ENCODE assay signal across 14 mouse cellular contexts in the genomic region with DNA sequence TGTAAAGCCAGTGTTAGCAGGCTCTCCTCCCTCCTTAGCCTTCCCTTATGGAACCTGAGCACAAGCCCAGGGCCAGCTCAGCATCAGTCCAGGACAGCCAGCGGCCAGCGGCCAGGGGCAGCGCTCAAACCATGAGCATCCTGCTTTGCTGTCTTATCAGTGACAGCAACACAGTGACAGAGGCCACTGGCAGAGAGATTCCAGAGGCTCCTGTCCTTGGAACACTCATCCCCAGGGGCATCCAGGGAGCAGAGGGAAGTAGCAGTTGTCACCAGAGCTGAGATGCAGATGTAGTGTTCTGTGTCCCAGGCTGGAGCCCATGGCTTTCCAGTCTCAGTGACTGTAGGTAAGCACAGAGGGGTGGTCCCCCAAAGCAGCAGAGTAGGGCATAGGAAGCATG. TPM values are rescaled to one million over a fixed set of nuclear protein-coding genes. Genes with fewer than 3 reads are reported as not detected.
DNase-seq lines count a peak whose midpoint lies in the region; ATAC-seq lines count a peak whose summit lies in the region.
"Had no signal": no experiment of that assay in that cellular context is flagged by ENCODE, and none has a peak within 500 bp of the region (broad histone marks: within the 10 kb centered on the region; RNA-seq: fewer than 3 reads in every experiment).

No protein-coding gene starts in this region.

- DNase-seq in hindbrain, embryonic 10.5 days (ENCODE audit: low spot score): no peak
- DNase-seq in adrenal gland, adult 2 months: peak; percentile 63
- DNase-seq in adrenal gland, postnatal 36 days: peak; percentile 43 to 53
- no peak for DNase-seq in right cerebral cortex, postnatal 10 days (ENCODE audit: low spot score in 2 of 2)
- DNase-seq in left cerebral cortex, postnatal 10 days (ENCODE audit: extremely low spot score in 1 of 2, low spot score in 2 of 2): no peak
- DNase-seq in gastrocnemius, adult 18-20 months (ENCODE audit: low spot score): no peak
- DNase-seq: cerebellum, adult 8-10 months; heart, postnatal 4 days; liver had no signal

- no peaks in the 10 kb centered on the region for H3K9me3 ChIP-seq in hindbrain, embryonic 10.5 days
- H3K9me3 ChIP-seq in hindbrain, embryonic 13.5 days: no peaks in the 10 kb centered on the region
- H3K9me3 ChIP-seq in intestine, embryonic 15.5 days: no peaks in the 10 kb centered on the region
- H3K9me3 ChIP-seq: lung, embryonic 15.5 days; neural tube, embryonic 13.5 days had no signal

- H3K27ac ChIP-seq in hindbrain, embryonic 10.5 days: peak overlapping the region; percentile 20; the same call in 1 of the 2 replicates
- no peak overlapping the region for H3K27ac ChIP-seq in hindbrain, embryonic 13.5 days
- H3K27ac ChIP-seq in intestine, embryonic 15.5 days: peak overlapping the region; percentile 86
- H3K27ac ChIP-seq: neural tube, embryonic 13.5 days had no signal

- intact Hi-C loops in left cerebral cortex, postnatal 10 days (cut with DNase I): no loop called here

- no peak overlapping the region for H3K9ac ChIP-seq in hindbrain, embryonic 13.5 days
- no peak overlapping the region for H3K9ac ChIP-seq in intestine, embryonic 15.5 days
- H3K9ac ChIP-seq: lung, embryonic 15.5 days; neural tube, embryonic 13.5 days had no signal

- no peak for ATAC-seq in hindbrain, embryonic 13.5 days (ENCODE audit: low FRiP score)
- no peak for ATAC-seq in intestine, embryonic 15.5 days

- H3K27me3 ChIP-seq in hindbrain, embryonic 10.5 days (ENCODE audit: insufficient read depth, poor library complexity, severe bottlenecking): no peaks in the 10 kb centered on the region
- 0 out of 2 replicates have a peak, but pooled peaks cover 2% of the 10 kb centered on the region for H3K27me3 ChIP-seq in hindbrain, embryonic 13.5 days
- H3K27me3 ChIP-seq in intestine, embryonic 15.5 days (replicated peaks): no peaks in the 10 kb centered on the region
- H3K27me3 ChIP-seq: lung, embryonic 15.5 days; neural tube, embryonic 13.5 days; Patski had no signal

- H3K4me3 ChIP-seq in hindbrain, embryonic 10.5 days: no peak overlapping the region
- no peak overlapping the region for H3K4me3 ChIP-seq in hindbrain, embryonic 13.5 days
- no peak overlapping the region for H3K4me3 ChIP-seq in intestine, embryonic 15.5 days (replicated peaks)
- H3K4me3 ChIP-seq: lung, embryonic 15.5 days; neural tube, embryonic 13.5 days had no signal

- H3K36me3 ChIP-seq in hindbrain, embryonic 10.5 days: no peaks in the 10 kb centered on the region
- no peaks in the 10 kb centered on the region for H3K36me3 ChIP-seq in hindbrain, embryonic 13.5 days
- H3K36me3 ChIP-seq in intestine, embryonic 15.5 days: no peaks in the 10 kb centered on the region
- H3K36me3 ChIP-seq: lung, embryonic 15.5 days; neural tube, embryonic 13.5 days had no signal

- H3K4me1 ChIP-seq in hindbrain, embryonic 10.5 days (replicated peaks): peaks cover 27% of the 10 kb centered on the region
- peaks cover 25% of the 10 kb centered on the region for H3K4me1 ChIP-seq in hindbrain, embryonic 13.5 days (replicated peaks)
- peaks cover 45% of the 10 kb centered on the region for H3K4me1 ChIP-seq in intestine, embryonic 15.5 days (replicated peaks)

- no peak overlapping the region for H3K4me2 ChIP-seq in hindbrain, embryonic 13.5 days
- no peak overlapping the region for H3K4me2 ChIP-seq in intestine, embryonic 15.5 days (replicated peaks)
- H3K4me2 ChIP-seq: lung, embryonic 15.5 days; neural tube, embryonic 13.5 days had no signal

- WGBS in hindbrain, embryonic 10.5 days: 71% methylated on average over 3 of the region's 3 CpGs
- WGBS in hindbrain, embryonic 13.5 days: 83% methylated on average over 3 of the region's 3 CpGs
- 63% methylated on average over 3 of the region's 3 CpGs for whole genome bisulfite sequencing in intestine, embryonic 15.5 days

RNA-seq across cellular contexts. Expression of a gene that starts 32.5 kb away (rescaled TPM):
- 0.07 and 0.16 TPM in 2 replicates for polyA plus RNA-seq in hindbrain, embryonic 10.5 days (2016; fragmentation: Nextera tagmentation; extraction: Ambion mirVana)
- polyA plus RNA-seq in hindbrain, embryonic 13.5 days (2015; fragmentation: Nextera tagmentation; extraction: Ambion mirVana): 0.78 and 1.0 TPM in 2 replicates
- total RNA-seq in adrenal gland, adult 2 months (2021): 10 to 100 TPM; 31.7 to 48.5 TPM
- 142 and 152 TPM in 2 replicates for polyA plus RNA-seq in adrenal gland, adult 2 months (2012; rRNA removed)
- 10 to 100 TPM; 43.0 to 57.4 TPM for total RNA-seq in adrenal gland, postnatal 36 days (2021)
- polyA plus RNA-seq in intestine, embryonic 15.5 days (2015; fragmentation: Nextera tagmentation; extraction: Ambion mirVana): 1.8 and 2.2 TPM in 2 replicates
- 100 to 1,000 TPM; 118 to 135 TPM for total RNA-seq in left cerebral cortex, postnatal 10 days (2021)
- total RNA-seq in gastrocnemius, adult 18-20 months (2021): 1 to 10 TPM; 2.6 to 3.0 TPM

Comparison
In these comparisons a context has a peak if more than half of its experiments do, and no peak if none do; other contexts are left out.
1. DNase-seq: peak in adrenal gland, adult 2 months (single experiment) and adrenal gland, postnatal 36 days (2 of 2); none in hindbrain, embryonic 10.5 days (single experiment), right cerebral cortex, postnatal 10 days (0 of 2), left cerebral cortex, postnatal 10 days (0 of 2) and gastrocnemius, adult 18-20 months (single experiment).
2. RNA of a gene that starts 32.5 kb away (total RNA-seq): 118 to 135 TPM in left cerebral cortex, postnatal 10 days, 43.0 to 57.4 TPM in adrenal gland, postnatal 36 days and 31.7 to 48.5 TPM in adrenal gland, adult 2 months; 2.6 to 3.0 TPM in gastrocnemius, adult 18-20 months; every median in the first group is over 4 times any median in the second.